Mouse (Mus musculus): Measurements from ENCODE around the gene Il1rapl2.

GRCm38 (mm10) chrX:138505049-138505448, 934.6 kb downstream of the Il1rapl2 start:
- TF ChIP-seq HCFC1 (IDR thresholded peaks at IDR 0.05; ENCODE audit: borderline replicate concordance, insufficient read depth, low read length) (no peak), ZNF384 (IDR thresholded peaks at IDR 0.05; ENCODE audit: low read depth, low read length) (no peak)

Measured in ES-E14 (cell line).